Mouse (Mus musculus) G1E (cell line): Measurements from ENCODE around the gene Irf1. TPM values are rescaled to one million over a fixed set of nuclear protein-coding genes. Genes with fewer than 3 reads are reported as not detected.
A peak's percentile ranks its signal among the peaks of the same experiment; 100 is the strongest.

ENCODE experiments used
- ATAC-seq: 2 replicates; pipeline ENCODE4 v1.8.0; 2016; ENCODE audit warnings: mild to moderate bottlenecking; ENCODE audit not compliant: insufficient number of reproducible peaks, poor library complexity, low FRiP score, severe bottlenecking; ENCODE audit errors: extremely low read depth
- DNase-seq: peaks from one replicate; pipeline ENCODE4 v3.0.0; 2012; ENCODE audit warnings: low spot score
- H3K27me3 ChIP-seq: 2 replicates; pipeline ENCODE4 v1.6.1; 2012; ENCODE audit warnings: mild to moderate bottlenecking, low read length, inconsistent platforms; ENCODE audit not compliant: insufficient read depth
- H3K36me3 ChIP-seq: replicated peaks from 2 replicates; pipeline ENCODE3; 2012; ENCODE audit warnings: mild to moderate bottlenecking, inconsistent platforms
- H3K4me1 ChIP-seq: 2 replicates; pipeline ENCODE4 v1.6.1; 2012; ENCODE audit warnings: low read depth, low read length, inconsistent platforms, mixed read lengths; ENCODE audit not compliant: insufficient read depth
- H3K4me3 ChIP-seq: 2 replicates; pipeline ENCODE4 v1.5.1; 2012; ENCODE audit warnings: low read depth, mild to moderate bottlenecking, inconsistent platforms, low read length, moderate library complexity, mixed read lengths
- H3K9me3 ChIP-seq: replicated peaks from 2 replicates; pipeline ENCODE4 v1.6.1; 2012; ENCODE audit warnings: inconsistent platforms
- CTCF ChIP-seq: IDR thresholded peaks from 2 replicates; pipeline ENCODE4 v1.5.1; 2012; ENCODE audit warnings: low read depth, low read length, inconsistent platforms, mixed read lengths
- GATA1 ChIP-seq: IDR thresholded peaks from 2 replicates; pipeline ENCODE4 v1.6.1; 2012; ENCODE audit warnings: borderline replicate concordance, low read length, inconsistent platforms, mixed read lengths
- GATA2 ChIP-seq: IDR thresholded peaks from 2 replicates; pipeline ENCODE4 v1.6.1; 2012; ENCODE audit warnings: low read depth, low read length, inconsistent platforms, borderline replicate concordance
- POLR2AphosphoS5 ChIP-seq: IDR thresholded peaks from 2 replicates; pipeline ENCODE4 v1.6.1; 2012; ENCODE audit warnings: low read depth, low read length, inconsistent platforms; ENCODE audit not compliant: insufficient replicate concordance
- TAL1 ChIP-seq: conservative IDR thresholded peaks from 2 replicates; pipeline ENCODE4 v1.6.1; 2012; ENCODE audit warnings: low read depth, low read length, inconsistent platforms, mixed read lengths
- polyA plus RNA-seq: library from polyadenylated mRNA; stranded (reverse); fragments of >175 nt; gene quantifications from 2 replicates; pipeline ENCODE4 v1.2.3, GENCODE M21; 2012
- total RNA-seq, 2 experiments: library from RNA; stranded (forward) in 1 of 2; stranded (reverse) in 1 of 2; fragments of 200-1000 nt in 1 of 2; fragments of >200 nt in 1 of 2; fragmentation: Nextera tagmentation in 1 of 2; gene quantifications; 2 replicates each; pipeline ENCODE4 v1.2.3; 2014 to 2017

Irf1 gene
- total and polyA plus RNA-seq, 3 experiments: 0.21 to 9.3 (median 2.5) TPM

DNA sequence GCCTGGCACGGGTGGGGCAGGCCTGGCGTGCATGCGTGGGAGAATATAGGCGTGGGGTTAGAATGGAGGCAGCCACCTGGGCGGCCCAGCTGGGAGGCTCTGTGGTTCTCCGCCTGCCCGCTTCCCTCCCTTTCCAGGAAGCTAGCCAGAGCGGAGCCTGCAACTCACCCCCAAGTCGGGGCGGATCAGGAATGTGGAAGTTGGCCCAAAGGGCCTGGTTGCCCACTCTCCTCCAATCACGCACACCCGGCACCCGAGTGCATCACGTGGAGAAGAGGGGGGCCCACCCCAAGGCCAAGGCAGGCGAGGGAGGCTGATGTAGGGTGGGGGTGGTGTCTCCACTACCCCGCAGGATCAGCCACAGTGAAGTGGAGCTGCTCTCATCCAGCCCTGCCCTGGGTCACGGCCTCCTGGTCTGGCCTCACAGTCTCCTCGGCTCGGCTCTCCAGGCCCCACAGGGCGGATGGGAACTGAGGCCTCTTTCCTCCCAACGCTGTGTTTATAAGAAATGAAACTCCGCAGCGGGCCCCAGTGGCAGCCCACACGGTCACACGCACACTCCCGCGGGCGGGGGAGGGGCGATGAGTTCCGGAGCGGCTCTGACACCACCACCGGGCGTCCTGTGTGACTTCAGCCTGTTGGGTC, 6.2 kb upstream of the Irf1 start:
- peaks cover 49% of the 10 kb centered on the region for H3K27me3 ChIP-seq
- peak overlapping the region; percentile 73 for H3K4me3 ChIP-seq
- TF ChIP-seq GATA2: no peak
- no peak for TF ChIP-seq GATA1
- TF ChIP-seq POLR2AphosphoS5: no peak
- no peak for TF ChIP-seq TAL1
- TF ChIP-seq CTCF: no peak
- peak; percentile 83 for DNase-seq
- H3K4me1 ChIP-seq: peaks cover 33% of the 10 kb centered on the region
- no peaks in the 10 kb centered on the region for H3K9me3 ChIP-seq
- peak; percentile 72 for ATAC-seq
- H3K36me3 ChIP-seq: no peaks in the 10 kb centered on the region

DNA sequence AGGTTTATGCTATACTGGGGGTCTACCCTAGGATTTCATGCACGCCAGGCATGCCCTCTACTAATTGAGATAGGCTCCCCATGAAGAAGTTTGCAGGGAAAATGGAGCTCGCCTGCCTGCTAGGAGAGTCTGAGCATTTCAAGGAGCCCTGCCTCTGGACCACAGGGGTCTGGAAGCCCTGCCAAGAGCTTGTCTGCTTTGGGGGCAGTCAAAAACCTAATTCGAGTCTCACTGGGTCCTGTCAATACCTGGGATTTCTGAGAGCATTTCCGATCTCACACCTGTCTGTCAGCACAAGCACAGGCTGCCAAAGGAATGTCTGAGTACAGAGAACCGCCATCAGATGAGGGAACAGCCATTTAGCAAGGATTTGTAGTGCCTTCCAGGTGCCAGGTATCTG, 5.2 kb upstream of the Irf1 start:
- Histone ChIP-seq H3K9me3 (no peaks in the 10 kb centered on the region), H3K4me3 (no peak overlapping the region), H3K36me3 (no peaks in the 10 kb centered on the region), H3K27me3 (peaks cover 50% of the 10 kb centered on the region), H3K4me1 (peaks cover 37% of the 10 kb centered on the region)
- TF ChIP-seq GATA1 (no peak), CTCF (no peak), POLR2AphosphoS5 (no peak), TAL1 (no peak), GATA2 (no peak)
- ATAC-seq (no peak), DNase-seq (no peak)

DNA sequence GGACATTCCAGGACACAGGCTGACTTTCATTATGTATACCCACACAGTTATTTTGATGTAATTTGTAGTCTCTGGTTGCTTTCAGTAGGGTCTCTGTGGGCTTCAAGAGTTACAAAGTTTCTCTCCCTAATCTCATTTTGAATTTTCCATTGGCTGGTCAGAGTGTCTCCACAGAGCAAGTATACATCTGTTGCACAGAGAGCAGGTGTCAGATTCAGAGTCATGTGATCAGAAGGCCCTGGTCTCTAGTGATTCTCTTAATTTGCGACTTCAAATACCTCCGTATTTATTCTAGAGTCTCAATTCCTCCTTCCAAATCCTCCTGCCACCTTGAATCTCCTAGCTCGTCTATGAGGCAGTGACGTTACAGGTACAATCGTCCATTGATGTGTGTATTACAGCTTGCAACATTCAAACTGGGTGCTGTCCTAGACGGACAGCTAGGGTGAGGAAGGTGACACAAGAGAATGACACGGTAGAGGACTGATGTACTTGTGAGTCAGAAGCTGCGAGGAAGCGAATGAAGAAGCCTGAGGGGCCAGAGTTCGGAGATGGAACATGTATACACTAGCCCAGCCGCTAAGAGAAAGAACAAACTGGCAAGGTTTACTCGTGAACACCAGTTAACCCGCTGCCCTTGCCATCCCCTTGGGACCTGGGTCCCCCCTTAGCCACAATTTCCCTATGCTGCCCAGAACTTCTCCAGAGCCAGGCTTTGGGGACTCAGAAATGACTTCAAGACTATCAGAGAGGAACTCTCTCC, 1.2 kb upstream of the Irf1 start:
- ATAC-seq (no peak), DNase-seq (no peak)
- Histone ChIP-seq H3K27me3 (peaks cover 47% of the 10 kb centered on the region), H3K36me3 (peaks cover 2% of the 10 kb centered on the region), H3K9me3 (no peaks in the 10 kb centered on the region), H3K4me1 (peaks cover 41% of the 10 kb centered on the region), H3K4me3 (no peak overlapping the region)
- TF ChIP-seq POLR2AphosphoS5: no peak
- TF ChIP-seq TAL1: no peak
- TF ChIP-seq CTCF: no peak
- TF ChIP-seq GATA1: no peak
- TF ChIP-seq GATA2: no peak

DNA sequence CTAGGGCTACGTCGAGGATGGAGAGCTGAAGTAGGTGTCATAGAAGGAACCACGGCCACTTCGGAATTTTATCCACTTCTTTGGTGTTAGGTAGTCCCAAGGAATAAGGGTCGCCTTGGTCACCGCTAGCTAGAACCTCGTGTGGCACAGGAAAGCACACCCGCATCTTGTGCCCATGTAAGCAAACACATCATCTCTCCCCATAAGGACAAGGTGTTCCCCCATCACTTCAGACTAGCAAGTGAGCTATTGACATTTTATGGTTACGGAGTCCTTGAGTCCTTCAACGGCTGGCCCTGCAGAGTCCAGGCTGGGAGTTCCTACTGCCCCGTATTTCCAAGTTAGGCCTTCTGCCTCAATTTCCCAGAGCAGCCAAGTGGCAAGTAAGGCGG, 633 bp upstream of the Irf1 start:
- DNase-seq: no peak
- Histone ChIP-seq H3K27me3 (peaks cover 53% of the 10 kb centered on the region), H3K9me3 (no peaks in the 10 kb centered on the region), H3K4me3 (no peak overlapping the region; the same call in 1 of the 2 replicates), H3K4me1 (peaks cover 35% of the 10 kb centered on the region), H3K36me3 (peaks cover 8% of the 10 kb centered on the region)
- no peak for TF ChIP-seq GATA1
- no peak for TF ChIP-seq TAL1
- no peak for TF ChIP-seq CTCF
- no peak for TF ChIP-seq POLR2AphosphoS5
- no peak for TF ChIP-seq GATA2
- ATAC-seq: no peak

DNA sequence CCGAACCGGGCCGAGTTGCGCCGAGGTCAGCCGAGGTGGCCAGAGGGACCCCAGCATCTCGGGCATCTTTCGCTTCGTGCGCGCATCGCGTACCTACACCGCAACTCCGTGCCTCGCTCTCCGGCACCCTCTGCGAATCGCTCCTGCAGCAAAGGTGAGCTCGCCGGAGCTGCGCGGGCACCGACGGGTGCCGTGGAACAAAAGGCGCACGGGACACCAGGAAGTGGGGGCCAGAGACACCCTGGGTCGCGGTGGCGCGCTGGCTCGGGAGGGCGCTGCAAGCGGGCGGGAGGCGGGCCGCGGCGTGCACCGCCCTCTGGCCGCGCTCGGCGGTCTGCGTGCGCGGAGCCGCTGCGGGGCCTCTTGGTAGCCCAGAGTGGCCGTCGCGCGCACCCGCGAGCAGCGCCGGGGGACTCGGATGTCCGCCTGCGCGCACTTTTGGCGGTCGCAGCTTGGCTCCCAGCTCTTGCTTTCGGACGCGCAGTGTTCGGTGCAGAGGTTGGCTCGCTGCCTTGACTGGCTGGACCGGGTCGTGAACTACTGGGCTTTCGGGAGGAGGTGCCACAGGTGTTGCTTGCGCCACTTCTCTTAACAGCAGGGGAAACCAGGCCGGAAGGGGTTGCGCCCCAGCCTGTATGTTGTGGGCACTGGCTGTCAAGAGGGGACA, 444 bp downstream of the Irf1 start:
- Histone ChIP-seq H3K4me3 (peak overlapping the region; percentile 78), H3K4me1 (peaks cover 28% of the 10 kb centered on the region), H3K36me3 (peaks cover 10% of the 10 kb centered on the region), H3K27me3 (peaks cover 60% of the 10 kb centered on the region), H3K9me3 (no peaks in the 10 kb centered on the region)
- ATAC-seq: no peak
- DNase-seq: peak; percentile 56
- TF ChIP-seq GATA1 (no peak), POLR2AphosphoS5 (no peak), GATA2 (no peak), TAL1 (no peak), CTCF (no peak)
